Mouse (Mus musculus): Measurements from ENCODE around the gene Phospho2. TPM values are rescaled to one million over a fixed set of nuclear protein-coding genes. Genes with fewer than 3 reads are reported as not detected.
A peak's percentile ranks its signal among the peaks of the same experiment; 100 is the strongest.

Phospho2 gene
- total and polyA plus RNA-seq, 2 experiments from 2014 or later, result 29.7 to 31.6 TPM

- no peak for DNase-seq (ENCODE audit: low spot score)
- WGBS, result 87% methylated on average over 1 of the region's 1 CpGs
- Histone ChIP-seq H3K27ac (ENCODE audit: low read depth, low read length) (no peak overlapping the region), H3K36me3 (ENCODE audit: insufficient read depth, low read length) (no peaks in the 10 kb centered on the region), H3K4me3 (ENCODE audit: low read depth, low read length) (no peak overlapping the region), H3K4me2 (ENCODE audit: low read depth, low read length, poor library complexity, severe bottlenecking) (no peak overlapping the region), H3K27me3 (ENCODE audit: insufficient read depth, low read length) (no peaks in the 10 kb centered on the region), H3K9me3 (ENCODE audit: low read length) (no peaks in the 10 kb centered on the region), H3K9ac (replicated peaks; ENCODE audit: low read length, poor library complexity, severe bottlenecking) (no peak overlapping the region), H3K4me1 (ENCODE audit: insufficient read depth, low read length) (peaks cover 13% of the 10 kb centered on the region; the same call in 1 of the 2 replicates)
- TF ChIP-seq CTCF (IDR thresholded peaks at IDR 0.05), result no peak
- ATAC-seq (ENCODE audit: low FRiP score), result no peak
Observed at GRCm38 (mm10) chr2:69820201-69820600, 30.8 kb downstream of the Phospho2 start.

GRCm38 (mm10) chr2:69821711-69822110 is 32.3 kb downstream of the Phospho2 start, which contains the start of gene Klhl23:
TSS of gene Klhl23 (plus strand) at chr2:69821944.
- no peaks in the 10 kb centered on the region for H3K9me3 ChIP-seq (ENCODE audit: low read length)
- peaks cover 18% of the 10 kb centered on the region for H3K4me1 ChIP-seq (ENCODE audit: insufficient read depth, low read length)
- H3K36me3 ChIP-seq (ENCODE audit: insufficient read depth, low read length), result no peaks in the 10 kb centered on the region
- ATAC-seq (ENCODE audit: low FRiP score) (no peak), DNase-seq (ENCODE audit: low spot score) (peak; percentile 9)
- H3K4me2 ChIP-seq (ENCODE audit: low read depth, low read length, poor library complexity, severe bottlenecking), result peak within 1 kb of the TSS; percentile 61
- H3K27me3 ChIP-seq (ENCODE audit: insufficient read depth, low read length), result no peaks in the 10 kb centered on the region
- WGBS, result 34% methylated on average over 8 of the region's 8 CpGs
- peak within 1 kb of the TSS; percentile 99 for H3K9ac ChIP-seq (replicated peaks; ENCODE audit: low read length, poor library complexity, severe bottlenecking)
- H3K4me3 ChIP-seq (ENCODE audit: low read depth, low read length), result peak within 1 kb of the TSS; percentile 85
- no peak for TF ChIP-seq CTCF (IDR thresholded peaks at IDR 0.05)
- peak within 1 kb of the TSS; percentile 99 for H3K27ac ChIP-seq (ENCODE audit: low read depth, low read length)

- peak; percentile 55 for DNase-seq (ENCODE audit: low spot score)
- H3K4me2 ChIP-seq (ENCODE audit: low read depth, low read length, poor library complexity, severe bottlenecking), result peak overlapping the region; percentile 61
- H3K9me3 ChIP-seq (ENCODE audit: low read length), result no peaks in the 10 kb centered on the region
- H3K4me3 ChIP-seq (ENCODE audit: low read depth, low read length), result peak overlapping the region; percentile 85
- H3K27me3 ChIP-seq (ENCODE audit: insufficient read depth, low read length), result no peaks in the 10 kb centered on the region
- peak overlapping the region; percentile 99 for H3K27ac ChIP-seq (ENCODE audit: low read depth, low read length)
- TF ChIP-seq CTCF (IDR thresholded peaks at IDR 0.05), result peak; percentile 49
- H3K36me3 ChIP-seq (ENCODE audit: insufficient read depth, low read length), result no peaks in the 10 kb centered on the region
- peak; percentile 82 for ATAC-seq (ENCODE audit: low FRiP score)
- WGBS, result 1% methylated on average over 41 of the region's 80 CpGs
- peaks cover 18% of the 10 kb centered on the region for H3K4me1 ChIP-seq (ENCODE audit: insufficient read depth, low read length)
- H3K9ac ChIP-seq (replicated peaks; ENCODE audit: low read length, poor library complexity, severe bottlenecking), result peak overlapping the region; percentile 99
Observed at GRCm38 (mm10) chr2:69822361-69823128, 33.1 kb downstream of the Phospho2 start.

- H3K9me3 ChIP-seq (ENCODE audit: low read length), result no peaks in the 10 kb centered on the region
- H3K36me3 ChIP-seq (ENCODE audit: insufficient read depth, low read length), result no peaks in the 10 kb centered on the region
- WGBS, result 2% methylated on average over 25 of the region's 45 CpGs
- H3K4me3 ChIP-seq (ENCODE audit: low read depth, low read length), result peak overlapping the region; percentile 85
- H3K27ac ChIP-seq (ENCODE audit: low read depth, low read length), result peak overlapping the region; percentile 99
- peak overlapping the region; percentile 99 for H3K9ac ChIP-seq (replicated peaks; ENCODE audit: low read length, poor library complexity, severe bottlenecking)
- peak; percentile 74 for DNase-seq (ENCODE audit: low spot score)
- no peaks in the 10 kb centered on the region for H3K27me3 ChIP-seq (ENCODE audit: insufficient read depth, low read length)
- H3K4me2 ChIP-seq (ENCODE audit: low read depth, low read length, poor library complexity, severe bottlenecking), result peak overlapping the region; percentile 61
- TF ChIP-seq CTCF (IDR thresholded peaks at IDR 0.05), result no peak
- ATAC-seq (ENCODE audit: low FRiP score), result peak; percentile 78
- H3K4me1 ChIP-seq (ENCODE audit: insufficient read depth, low read length), result peaks cover 18% of the 10 kb centered on the region
Observed at GRCm38 (mm10) chr2:69823129-69823677, 33.8 kb downstream of the Phospho2 start.

- no peak overlapping the region for H3K9ac ChIP-seq (replicated peaks; ENCODE audit: low read length, poor library complexity, severe bottlenecking)
- WGBS, result 61% methylated on average over 10 of the region's 10 CpGs
Observed at GRCm38 (mm10) chr2:69825898-69826297, 36.5 kb downstream of the Phospho2 start.

GRCm38 (mm10) chr2:69826380-69826779 is 37.0 kb downstream of the Phospho2 start:
- no peaks in the 10 kb centered on the region for H3K9me3 ChIP-seq (ENCODE audit: low read length)
- H3K4me1 ChIP-seq (ENCODE audit: insufficient read depth, low read length), result peaks cover 17% of the 10 kb centered on the region
- ATAC-seq (ENCODE audit: low FRiP score) (no peak), DNase-seq (ENCODE audit: low spot score) (peak; percentile 54)
- no peaks in the 10 kb centered on the region for H3K27me3 ChIP-seq (ENCODE audit: insufficient read depth, low read length)
- H3K27ac ChIP-seq (ENCODE audit: low read depth, low read length), result peak overlapping the region; percentile 67; the same call in 1 of the 2 replicates
- H3K9ac ChIP-seq (replicated peaks; ENCODE audit: low read length, poor library complexity, severe bottlenecking), result no peak overlapping the region
- no peak for TF ChIP-seq CTCF (IDR thresholded peaks at IDR 0.05)
- WGBS, result 36% methylated on average over 2 of the region's 2 CpGs
- peaks cover 12% of the 10 kb centered on the region for H3K36me3 ChIP-seq (ENCODE audit: insufficient read depth, low read length)
- H3K4me3 ChIP-seq (ENCODE audit: low read depth, low read length), result no peak overlapping the region; the same call in 1 of the 2 replicates
- no peak overlapping the region for H3K4me2 ChIP-seq (ENCODE audit: low read depth, low read length, poor library complexity, severe bottlenecking)

More at GRCm38 (mm10) chr2:69825898-69826297, 36.5 kb downstream of the Phospho2 start:
- no peak overlapping the region; the same call in 1 of the 2 replicates for H3K4me3 ChIP-seq (ENCODE audit: low read depth, low read length)
- H3K36me3 ChIP-seq (ENCODE audit: insufficient read depth, low read length), result peaks cover 7% of the 10 kb centered on the region
- H3K4me2 ChIP-seq (ENCODE audit: low read depth, low read length, poor library complexity, severe bottlenecking), result no peak overlapping the region
- H3K27ac ChIP-seq (ENCODE audit: low read depth, low read length), result peak overlapping the region; percentile 67
- no peak for TF ChIP-seq CTCF (IDR thresholded peaks at IDR 0.05)
- H3K9me3 ChIP-seq (ENCODE audit: low read length), result no peaks in the 10 kb centered on the region
- DNase-seq (ENCODE audit: low spot score) (no peak), ATAC-seq (ENCODE audit: low FRiP score) (no peak)
- peaks cover 18% of the 10 kb centered on the region for H3K4me1 ChIP-seq (ENCODE audit: insufficient read depth, low read length)
- H3K27me3 ChIP-seq (ENCODE audit: insufficient read depth, low read length), result no peaks in the 10 kb centered on the region
